Mouse (Mus musculus) bone marrow macrophage, adult 2 months (primary cell): ENCODE results near the gene Tcaim.

Experiments used
- CTCF ChIP-seq: IDR thresholded peaks from 2 replicates; pipeline ENCODE4 v1.5.1; 2012; ENCODE audit warnings: low read depth, mild to moderate bottlenecking, low read length, moderate library complexity
- POLR2A ChIP-seq: IDR thresholded peaks from 2 replicates; pipeline ENCODE4 v1.6.1; 2012; ENCODE audit warnings: mild to moderate bottlenecking, low read depth, low read length, borderline replicate concordance

DNA sequence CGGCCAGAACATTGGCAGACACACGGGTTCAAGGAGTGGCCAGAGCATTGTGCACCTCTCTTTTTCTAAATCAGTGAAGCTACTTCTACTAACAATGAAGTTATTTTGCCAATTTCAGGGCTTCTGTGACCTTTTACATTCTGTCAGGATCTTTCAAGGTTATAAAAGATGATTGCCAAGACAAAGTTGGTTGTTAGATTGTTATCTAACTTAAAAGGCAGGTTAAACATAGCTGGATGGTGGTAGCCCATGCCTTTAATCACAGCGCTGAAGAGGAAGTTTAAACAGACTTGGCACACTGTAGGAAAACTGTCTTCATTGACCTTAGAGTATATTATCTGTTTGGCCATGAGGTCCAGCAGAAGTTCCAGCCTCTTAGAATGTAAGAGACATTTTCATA lies 40.3 kb downstream of the Tcaim start:
- TF ChIP-seq CTCF (no peak), POLR2A (no peak)
